Mouse (Mus musculus) intestine, embryonic 16.5 days (tissue): ENCODE results near the gene Shq1. TPM values are rescaled to one million over a fixed set of nuclear protein-coding genes. Genes with fewer than 3 reads are reported as not detected.

Experiments
- ATAC-seq: fragments of 200-750 bp; cut with Nextera tagmentation; 2 replicates; pipeline ENCODE4 v1.8.0; 2017; ENCODE audit warnings: moderate TSS enrichment, moderate library complexity
- H3K27ac ChIP-seq: fragments of 300-500 bp; sonication (generic); 2 replicates; pipeline ENCODE4 v1.5.1; 2014; ENCODE audit warnings: mild to moderate bottlenecking, low read length
- H3K27me3 ChIP-seq: fragments of 300-500 bp; sonication (generic); replicated peaks from 2 replicates; pipeline ENCODE4 v1.6.1; 2014; ENCODE audit warnings: low read length, control low read depth, mixed read lengths; ENCODE audit not compliant: control insufficient read depth, insufficient read depth
- H3K36me3 ChIP-seq: fragments of 300-500 bp; sonication (generic); 2 replicates; pipeline ENCODE4 v1.6.1; 2014; ENCODE audit warnings: low read length, control low read depth; ENCODE audit not compliant: control insufficient read depth, insufficient read depth
- H3K4me1 ChIP-seq: fragments of 300-500 bp; sonication (generic); 2 replicates; pipeline ENCODE4 v1.6.1; 2014; ENCODE audit warnings: low read length, control low read depth, mixed read lengths; ENCODE audit not compliant: control insufficient read depth, insufficient read depth
- H3K4me2 ChIP-seq: fragments of 300-500 bp; sonication (generic); 2 replicates; pipeline ENCODE4 v1.6.1; 2014; ENCODE audit warnings: low read depth, low read length, control low read depth
- H3K4me3 ChIP-seq: fragments of 300-500 bp; sonication (generic); 2 replicates; pipeline ENCODE4 v1.5.1; 2014; ENCODE audit warnings: mild to moderate bottlenecking, low read length
- H3K9ac ChIP-seq: fragments of 300-500 bp; sonication (generic); 2 replicates; pipeline ENCODE4 v1.6.1; 2014; ENCODE audit warnings: low read depth, low read length
- H3K9me3 ChIP-seq: fragments of 300-500 bp; sonication (generic); 2 replicates; pipeline ENCODE4 v1.6.1; 2016; ENCODE audit warnings: low read length, control low read depth; ENCODE audit not compliant: control insufficient read depth
- WGBS: fragments of 180-500 bp; shearing (Covaris S2); extraction: QIAGEN DNeasy Blood & Tissue Kit; methylation state at CpG from one replicate; pipeline ENCODE4 v1.1.7; 2014; 5-methylcytosine and 5-hydroxymethylcytosine counted together
- polyA plus RNA-seq: library from polyadenylated mRNA; unstranded; fragments of >200 nt; fragmentation: Nextera tagmentation; extraction: Ambion mirVana; gene quantifications from 2 replicates; pipeline ENCODE4 v1.2.1, GENCODE M21; 2015

Gene Shq1
- polyA plus RNA-seq, 1 experiment from 2014 or later, result 17.8 TPM

GRCm38 (mm10) chr6:100537987-100538386 is 133.0 kb downstream of the Shq1 start:
- Histone ChIP-seq H3K27me3 (no peaks in the 10 kb centered on the region), H3K9ac (no peak overlapping the region), H3K4me2 (no peak overlapping the region), H3K27ac (no peak overlapping the region), H3K36me3 (no peaks in the 10 kb centered on the region), H3K4me1 (no peaks in the 10 kb centered on the region), H3K9me3 (no peaks in the 10 kb centered on the region), H3K4me3 (no peak overlapping the region)
- 59% methylated on average over 6 of the region's 6 CpGs for WGBS
- ATAC-seq, result peak; percentile 91

GRCm38 (mm10) chr6:100537042-100537441 is 133.9 kb downstream of the Shq1 start:
- Histone ChIP-seq H3K4me3 (no peak overlapping the region), H3K9me3 (no peaks in the 10 kb centered on the region), H3K27ac (no peak overlapping the region), H3K4me2 (no peak overlapping the region), H3K27me3 (no peaks in the 10 kb centered on the region), H3K9ac (no peak overlapping the region), H3K4me1 (no peaks in the 10 kb centered on the region), H3K36me3 (no peaks in the 10 kb centered on the region)
- 80% methylated on average over 5 of the region's 5 CpGs for WGBS
- no peak for ATAC-seq

DNA sequence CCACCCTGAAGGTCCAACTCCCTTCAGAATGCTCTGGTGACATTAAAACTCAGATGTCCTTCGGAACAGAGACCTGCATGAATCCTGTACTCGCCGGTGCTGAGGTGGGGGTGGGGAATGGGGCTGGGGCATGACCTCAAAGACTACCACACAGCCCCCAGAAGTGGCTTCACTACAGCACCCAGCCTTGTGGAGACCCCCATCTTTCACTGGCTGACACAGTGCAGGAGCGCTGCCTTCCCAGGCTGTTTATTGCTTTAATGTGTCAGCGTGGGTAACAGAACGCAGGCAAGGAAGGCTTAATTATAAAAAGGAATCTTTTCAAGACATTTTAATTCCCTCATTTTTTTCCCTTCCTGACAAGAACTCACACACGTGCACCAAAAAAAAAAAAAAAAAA is 137.6 kb downstream of the Shq1 start:
- Histone ChIP-seq H3K4me2 (no peak overlapping the region), H3K36me3 (no peaks in the 10 kb centered on the region), H3K9me3 (no peaks in the 10 kb centered on the region), H3K27ac (no peak overlapping the region), H3K27me3 (no peaks in the 10 kb centered on the region), H3K4me1 (no peaks in the 10 kb centered on the region), H3K4me3 (no peak overlapping the region), H3K9ac (no peak overlapping the region)
- no peak for ATAC-seq
- 46% methylated on average over 7 of the region's 7 CpGs for WGBS

GRCm38 (mm10) chr6:100532326-100532725 is 138.6 kb downstream of the Shq1 start:
- no peaks in the 10 kb centered on the region for H3K4me1 ChIP-seq
- no peak overlapping the region for H3K4me3 ChIP-seq
- no peaks in the 10 kb centered on the region for H3K36me3 ChIP-seq
- no peak overlapping the region for H3K4me2 ChIP-seq
- no peak overlapping the region for H3K27ac ChIP-seq
- ATAC-seq, result no peak
- 81% methylated on average over 8 of the region's 8 CpGs for WGBS
- H3K27me3 ChIP-seq, result no peaks in the 10 kb centered on the region
- H3K9ac ChIP-seq, result no peak overlapping the region
- no peaks in the 10 kb centered on the region for H3K9me3 ChIP-seq

GRCm38 (mm10) chr6:100529673-100530072 is 141.3 kb downstream of the Shq1 start:
- Histone ChIP-seq H3K27ac (no peak overlapping the region), H3K36me3 (no peaks in the 10 kb centered on the region), H3K4me2 (no peak overlapping the region), H3K4me1 (peaks cover 4% of the 10 kb centered on the region; the same call in 1 of the 2 replicates), H3K9ac (no peak overlapping the region), H3K27me3 (no peaks in the 10 kb centered on the region), H3K4me3 (no peak overlapping the region), H3K9me3 (no peaks in the 10 kb centered on the region)
- no peak for ATAC-seq
- 64% methylated on average over 3 of the region's 3 CpGs for WGBS

DNA sequence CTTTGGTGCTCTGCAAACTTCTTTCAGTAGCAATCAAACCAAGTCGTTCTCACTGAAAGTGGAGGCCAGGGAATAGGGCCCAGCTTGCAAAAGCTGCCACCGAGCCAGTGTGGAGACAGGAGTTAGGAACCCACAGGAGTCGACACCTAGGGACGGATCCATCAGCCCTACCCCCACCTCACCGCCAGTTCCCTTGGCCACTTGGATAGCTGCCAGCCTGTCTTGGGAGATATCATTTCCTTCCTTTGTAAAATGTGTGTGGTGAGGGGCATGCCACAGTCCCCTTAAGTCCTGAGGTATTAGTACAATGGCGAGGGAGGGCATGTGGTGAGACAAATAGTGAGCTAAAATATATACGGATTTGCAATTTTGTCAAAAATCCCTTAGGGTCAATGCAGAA is 142.4 kb downstream of the Shq1 start:
- Histone ChIP-seq H3K4me1 (peaks cover 4% of the 10 kb centered on the region; the same call in 1 of the 2 replicates), H3K9me3 (no peaks in the 10 kb centered on the region), H3K9ac (no peak overlapping the region), H3K27me3 (no peaks in the 10 kb centered on the region), H3K4me2 (no peak overlapping the region), H3K36me3 (no peaks in the 10 kb centered on the region), H3K27ac (no peak overlapping the region), H3K4me3 (no peak overlapping the region)
- ATAC-seq, result no peak
- 48% methylated on average over 7 of the region's 7 CpGs for WGBS

DNA sequence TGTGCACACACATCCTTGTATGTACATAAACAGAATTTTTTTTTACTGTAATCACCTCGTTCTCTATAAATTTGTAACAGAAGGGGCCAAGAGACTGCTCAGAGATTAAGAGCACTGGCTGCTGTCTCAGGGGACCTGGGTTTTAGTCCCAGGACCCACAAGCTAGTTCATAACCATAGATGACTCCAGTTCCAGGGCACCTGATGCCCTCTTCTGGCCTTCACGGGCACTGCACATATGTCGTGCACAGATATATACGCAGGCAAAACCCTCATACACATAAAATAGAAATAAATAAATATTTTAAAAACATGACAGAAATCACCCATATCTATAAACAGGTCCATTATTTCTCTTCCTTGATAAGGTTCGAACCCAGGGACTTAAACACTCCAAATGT is 143.0 kb downstream of the Shq1 start:
- no peak for ATAC-seq
- H3K36me3 ChIP-seq, result no peaks in the 10 kb centered on the region
- no peak overlapping the region for H3K4me2 ChIP-seq
- H3K27ac ChIP-seq, result no peak overlapping the region
- no peak overlapping the region for H3K4me3 ChIP-seq
- peaks cover 4% of the 10 kb centered on the region; the same call in 1 of the 2 replicates for H3K4me1 ChIP-seq
- H3K27me3 ChIP-seq, result no peaks in the 10 kb centered on the region
- WGBS, result 85% methylated on average over 5 of the region's 5 CpGs
- H3K9me3 ChIP-seq, result no peaks in the 10 kb centered on the region
- no peak overlapping the region for H3K9ac ChIP-seq

DNA sequence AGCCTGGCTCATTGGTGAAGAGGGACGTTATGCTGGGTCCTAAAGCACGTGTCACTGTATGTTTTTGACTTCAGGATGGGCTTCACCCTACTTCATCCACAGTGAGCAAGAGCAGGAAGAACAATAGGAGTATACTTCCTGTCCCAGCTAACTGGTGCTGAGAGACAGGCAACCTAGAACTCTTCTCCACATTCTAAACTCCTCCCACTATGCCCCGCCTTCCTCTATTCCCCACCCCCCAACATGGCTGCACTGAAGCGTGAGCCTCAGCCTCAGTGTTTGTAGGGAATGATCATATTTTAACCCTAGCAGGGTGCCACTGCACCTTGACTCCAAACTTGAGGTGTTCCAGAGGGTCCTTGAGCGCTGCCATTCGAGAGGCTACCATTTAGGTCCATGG is 143.8 kb downstream of the Shq1 start:
- no peak overlapping the region for H3K27ac ChIP-seq
- H3K27me3 ChIP-seq, result no peaks in the 10 kb centered on the region
- no peak for ATAC-seq
- H3K36me3 ChIP-seq, result no peaks in the 10 kb centered on the region
- H3K4me2 ChIP-seq, result no peak overlapping the region
- WGBS, result 85% methylated on average over 6 of the region's 6 CpGs
- H3K4me3 ChIP-seq, result no peak overlapping the region
- H3K9me3 ChIP-seq, result no peaks in the 10 kb centered on the region
- H3K9ac ChIP-seq, result no peak overlapping the region
- H3K4me1 ChIP-seq, result peaks cover 4% of the 10 kb centered on the region; the same call in 1 of the 2 replicates

- no peaks in the 10 kb centered on the region for H3K36me3 ChIP-seq
- no peaks in the 10 kb centered on the region for H3K27me3 ChIP-seq
- H3K4me1 ChIP-seq, result peaks cover 4% of the 10 kb centered on the region; the same call in 1 of the 2 replicates
- H3K27ac ChIP-seq, result no peak overlapping the region
- H3K4me3 ChIP-seq, result no peak overlapping the region
- 18% methylated on average over 9 of the region's 9 CpGs for WGBS
- ATAC-seq, result peak; percentile 38; the same call in 1 of the 2 replicates
- H3K9me3 ChIP-seq, result no peaks in the 10 kb centered on the region
- H3K4me2 ChIP-seq, result peak overlapping the region; percentile 28
- no peak overlapping the region for H3K9ac ChIP-seq
These were observed 144.9 kb downstream of the Shq1 start for GRCm38 (mm10) chr6:100526066-100526465.

- 0 out of 2 replicates have a peak, but pooled peaks have one; percentile 7 for ATAC-seq
- Histone ChIP-seq H3K4me3 (no peak overlapping the region), H3K4me2 (no peak overlapping the region)
These were observed 145.5 kb downstream of the Shq1 start for GRCm38 (mm10) chr6:100525496-100525895.

More at GRCm38 (mm10) chr6:100525496-100525895, 145.5 kb downstream of the Shq1 start:
- no peaks in the 10 kb centered on the region for H3K27me3 ChIP-seq
- no peak overlapping the region for H3K27ac ChIP-seq
- no peak overlapping the region for H3K9ac ChIP-seq
- WGBS, result 33% methylated on average over 3 of the region's 3 CpGs
- H3K36me3 ChIP-seq, result no peaks in the 10 kb centered on the region
- H3K9me3 ChIP-seq, result no peaks in the 10 kb centered on the region
- H3K4me1 ChIP-seq, result peaks cover 4% of the 10 kb centered on the region; the same call in 1 of the 2 replicates
